Mouse (Mus musculus): Measurements from ENCODE around the gene Zfp503. TPM values are rescaled to one million over a fixed set of nuclear protein-coding genes. Genes with fewer than 3 reads are reported as not detected.

Gene Zfp503
- polyA plus RNA-seq, 1 experiment from 2014 or later, result 41.4 TPM

DNA sequence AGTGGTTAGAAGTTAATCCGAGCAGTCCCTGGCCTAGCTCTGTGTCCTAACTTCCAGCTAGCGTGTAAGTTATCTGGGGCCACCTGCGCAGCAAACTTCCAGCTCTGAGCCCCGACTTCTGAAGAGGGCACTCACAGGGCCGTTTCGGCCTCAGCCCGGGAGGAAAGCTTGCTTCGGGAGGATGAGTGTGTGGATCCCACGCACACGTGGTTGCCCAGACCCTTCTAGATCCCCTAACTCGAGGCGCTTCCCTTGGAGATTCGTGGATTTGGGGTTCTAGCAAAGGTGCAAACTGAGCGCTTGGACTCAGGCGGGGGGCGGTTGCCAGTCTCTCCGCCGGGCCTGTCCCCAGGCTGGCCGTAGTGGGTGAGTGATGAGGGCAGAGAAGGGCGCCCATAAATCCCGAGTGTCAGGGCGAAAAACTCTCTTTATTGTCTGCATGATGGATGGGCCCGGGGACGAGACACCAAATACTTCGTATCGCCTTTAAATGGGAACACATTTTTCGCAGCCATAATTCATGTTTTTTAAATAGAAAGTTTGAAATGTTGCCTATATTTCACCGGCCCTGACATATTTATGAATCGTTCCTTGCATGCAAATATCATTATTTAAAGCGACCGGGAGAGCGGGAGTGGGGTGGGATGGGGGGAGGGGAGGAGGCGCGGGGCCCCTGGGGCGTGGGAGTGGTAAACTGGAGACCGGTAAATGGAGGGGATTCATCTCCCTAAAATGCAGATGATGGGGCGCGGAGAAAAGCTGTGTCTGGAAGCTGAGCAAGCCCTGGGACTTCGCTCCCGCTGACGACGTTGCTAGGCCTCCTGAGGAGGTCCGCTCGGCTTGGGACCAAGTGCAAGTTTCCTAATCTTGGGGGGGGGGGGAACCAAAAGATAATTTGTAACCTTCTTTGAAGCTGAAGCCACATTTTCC, 4.9 kb upstream of the Zfp503 start:
- Histone ChIP-seq H3K4me1 (replicated peaks; ENCODE audit: insufficient read depth, low read length) (peaks cover 12% of the 10 kb centered on the region; the same call in 1 of the 2 replicates), H3K4me3 (replicated peaks; ENCODE audit: low read depth, low read length) (peak overlapping the region; percentile 80), H3K9ac (ENCODE audit: low read depth, low read length) (peak overlapping the region; percentile 69), H3K27ac (peak overlapping the region; percentile 89), H3K36me3 (ENCODE audit: insufficient read depth, low read length) (no peaks in the 10 kb centered on the region), H3K4me2 (ENCODE audit: low read length) (peak overlapping the region; percentile 94), H3K9me3 (replicated peaks; ENCODE audit: low read length) (no peaks in the 10 kb centered on the region), H3K27me3 (ENCODE audit: insufficient read depth, low read length) (no peaks in the 10 kb centered on the region)
- DNase-seq (ENCODE audit: low spot score) (peak; percentile 81), ATAC-seq (replicated peaks; ENCODE audit: low FRiP score, low read depth) (no peak)
- no peak for TF ChIP-seq CTCF (IDR thresholded peaks at IDR 0.05; ENCODE audit: low read depth)
- 4% methylated on average over 44 of the region's 44 CpGs for WGBS

DNA sequence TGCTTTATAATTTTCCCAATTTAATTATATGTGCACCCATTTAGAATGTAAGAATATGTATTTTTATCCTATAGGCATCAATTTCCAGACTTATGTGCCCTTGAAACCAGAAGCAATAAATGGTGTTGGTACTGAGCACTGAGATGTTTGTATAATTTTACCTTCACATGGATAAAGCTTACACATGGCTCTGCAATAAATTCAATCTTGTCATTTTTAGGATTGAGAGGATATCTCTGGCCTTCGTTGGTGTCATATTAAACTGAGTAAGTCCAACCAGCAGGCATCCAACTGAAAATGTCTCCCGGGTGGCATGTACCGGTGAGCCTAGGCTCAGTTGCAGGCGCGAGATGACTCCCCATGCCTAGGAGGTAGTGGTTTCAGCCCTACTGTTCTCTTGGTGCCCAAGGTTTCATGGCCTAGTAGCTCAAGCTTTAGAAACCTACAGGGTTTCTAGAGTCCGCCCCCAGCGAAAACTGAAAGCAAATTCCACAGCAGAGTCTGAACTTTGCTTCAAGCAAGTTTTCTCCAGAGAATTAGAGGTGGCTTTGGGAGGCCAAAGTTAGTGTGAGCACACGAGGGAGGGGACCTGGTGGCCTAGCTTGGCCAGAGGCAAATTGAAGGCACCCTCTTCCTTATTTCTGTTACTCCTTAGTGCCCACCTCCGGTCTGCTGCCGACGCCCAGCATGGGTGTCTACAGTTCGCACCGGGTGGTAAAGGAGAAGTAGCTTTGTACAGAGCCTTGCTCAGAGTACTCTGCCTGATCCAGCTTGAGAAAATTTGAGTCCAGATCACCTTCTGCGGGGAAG, 4.1 kb upstream of the Zfp503 start:
- no peak for ATAC-seq (replicated peaks; ENCODE audit: low FRiP score, low read depth)
- 33% methylated on average over 14 of the region's 14 CpGs for WGBS
- DNase-seq (ENCODE audit: low spot score), result peak; percentile 67
- Histone ChIP-seq H3K4me3 (replicated peaks; ENCODE audit: low read depth, low read length) (peak overlapping the region; percentile 80), H3K9me3 (replicated peaks; ENCODE audit: low read length) (no peaks in the 10 kb centered on the region), H3K4me2 (ENCODE audit: low read length) (peak overlapping the region; percentile 94), H3K27ac (peak overlapping the region; percentile 85), H3K36me3 (ENCODE audit: insufficient read depth, low read length) (no peaks in the 10 kb centered on the region), H3K27me3 (ENCODE audit: insufficient read depth, low read length) (no peaks in the 10 kb centered on the region), H3K9ac (ENCODE audit: low read depth, low read length) (peak overlapping the region; percentile 69), H3K4me1 (replicated peaks; ENCODE audit: insufficient read depth, low read length) (peaks cover 12% of the 10 kb centered on the region; the same call in 1 of the 2 replicates)
- no peak for TF ChIP-seq CTCF (IDR thresholded peaks at IDR 0.05; ENCODE audit: low read depth)

DNA sequence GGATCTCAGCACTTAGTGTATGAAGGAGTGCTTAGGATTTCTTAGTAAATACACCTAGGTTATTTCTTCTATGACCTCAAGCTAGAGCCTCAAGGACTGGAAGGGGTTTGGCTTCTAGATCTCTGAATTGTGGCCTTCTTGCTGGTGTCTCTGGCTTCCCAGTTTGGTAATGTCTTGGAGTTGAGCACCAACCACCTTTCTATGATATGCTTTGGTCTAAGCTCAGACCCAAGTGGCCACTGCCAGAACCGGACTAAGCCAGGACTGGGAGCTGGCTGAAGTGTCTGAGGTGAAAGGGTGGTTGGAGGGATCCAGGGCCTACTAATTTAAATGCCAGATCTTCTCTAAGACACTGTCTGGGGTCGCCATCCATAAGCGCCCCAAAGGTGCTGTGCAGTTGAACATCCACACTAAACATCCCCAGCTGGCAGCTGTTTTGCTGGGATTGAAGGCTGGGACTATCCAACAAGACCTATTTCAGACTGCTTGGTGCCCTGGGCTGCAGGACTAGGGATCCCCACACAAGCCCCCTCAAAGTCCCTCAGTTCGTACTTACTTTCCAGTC, 3.0 kb upstream of the Zfp503 start:
- Histone ChIP-seq H3K9me3 (replicated peaks; ENCODE audit: low read length) (no peaks in the 10 kb centered on the region), H3K4me3 (replicated peaks; ENCODE audit: low read depth, low read length) (peak overlapping the region; percentile 67), H3K27me3 (ENCODE audit: insufficient read depth, low read length) (no peaks in the 10 kb centered on the region), H3K4me1 (replicated peaks; ENCODE audit: insufficient read depth, low read length) (peaks cover 12% of the 10 kb centered on the region; the same call in 1 of the 2 replicates), H3K4me2 (ENCODE audit: low read length) (peak overlapping the region; percentile 65), H3K36me3 (ENCODE audit: insufficient read depth, low read length) (no peaks in the 10 kb centered on the region), H3K27ac (peak overlapping the region; percentile 99), H3K9ac (ENCODE audit: low read depth, low read length) (peak overlapping the region; percentile 80)
- ATAC-seq (replicated peaks; ENCODE audit: low FRiP score, low read depth) (no peak), DNase-seq (ENCODE audit: low spot score) (no peak)
- WGBS, result 69% methylated on average over 4 of the region's 4 CpGs
- no peak for TF ChIP-seq CTCF (IDR thresholded peaks at IDR 0.05; ENCODE audit: low read depth)

DNA sequence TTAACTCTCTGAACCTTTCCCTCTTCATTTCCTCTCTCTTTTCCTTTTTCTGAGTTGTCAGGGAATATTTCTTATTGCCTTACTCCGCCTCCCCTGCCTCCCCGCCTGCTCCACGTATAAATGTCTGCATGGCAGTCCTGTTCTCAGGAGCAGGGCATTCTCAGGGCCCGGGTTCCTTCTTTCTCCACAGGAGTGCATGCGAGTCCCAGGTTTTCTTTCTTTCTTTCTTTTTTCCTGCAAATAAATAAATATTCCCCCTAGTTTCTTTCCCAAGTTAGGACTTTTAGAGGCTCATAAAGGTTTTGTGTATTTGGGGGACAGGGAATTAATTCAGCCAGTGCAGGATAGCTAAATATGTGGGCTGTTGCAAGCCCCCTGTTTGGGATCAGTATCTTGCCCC, 2.5 kb upstream of the Zfp503 start:
- no peak for ATAC-seq (replicated peaks; ENCODE audit: low FRiP score, low read depth)
- WGBS, result 32% methylated on average over 5 of the region's 5 CpGs
- H3K27ac ChIP-seq, result peak overlapping the region; percentile 99
- DNase-seq (ENCODE audit: low spot score), result peak; percentile 47
- H3K4me2 ChIP-seq (ENCODE audit: low read length), result peak overlapping the region; percentile 65
- H3K9ac ChIP-seq (ENCODE audit: low read depth, low read length), result peak overlapping the region; percentile 80
- H3K27me3 ChIP-seq (ENCODE audit: insufficient read depth, low read length), result no peaks in the 10 kb centered on the region
- no peak for TF ChIP-seq CTCF (IDR thresholded peaks at IDR 0.05; ENCODE audit: low read depth)
- H3K36me3 ChIP-seq (ENCODE audit: insufficient read depth, low read length), result no peaks in the 10 kb centered on the region
- no peaks in the 10 kb centered on the region for H3K9me3 ChIP-seq (replicated peaks; ENCODE audit: low read length)
- H3K4me1 ChIP-seq (replicated peaks; ENCODE audit: insufficient read depth, low read length), result peaks cover 12% of the 10 kb centered on the region; the same call in 1 of the 2 replicates
- peak overlapping the region; percentile 67 for H3K4me3 ChIP-seq (replicated peaks; ENCODE audit: low read depth, low read length)

DNA sequence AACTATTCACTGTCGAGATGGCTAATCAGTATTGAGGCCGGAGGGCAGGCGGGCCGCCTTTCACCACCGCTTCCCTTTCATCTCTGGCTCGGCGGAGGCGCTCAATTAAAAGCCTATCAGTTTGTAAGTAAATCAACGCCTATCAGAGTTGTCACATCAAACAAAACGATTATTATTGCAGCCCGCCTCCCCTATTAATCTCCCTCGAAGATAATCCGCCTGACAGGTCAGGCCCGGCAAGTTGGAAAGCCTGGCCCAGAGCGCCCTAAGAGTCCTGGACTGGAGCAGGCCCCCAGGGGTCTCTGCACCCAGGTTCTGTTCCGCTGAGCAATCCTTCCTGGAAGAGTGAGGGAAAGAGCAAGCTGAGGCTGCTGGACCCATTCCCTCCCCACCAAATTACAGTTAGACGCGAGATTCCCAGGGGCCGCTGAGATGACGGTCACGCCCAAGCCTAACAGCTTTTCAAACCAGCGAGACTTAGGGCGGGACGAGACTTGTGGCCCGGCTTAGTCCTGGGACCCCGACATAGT, 1.9 kb upstream of the Zfp503 start:
- Histone ChIP-seq H3K9me3 (replicated peaks; ENCODE audit: low read length) (no peaks in the 10 kb centered on the region), H3K27me3 (ENCODE audit: insufficient read depth, low read length) (no peaks in the 10 kb centered on the region), H3K4me2 (ENCODE audit: low read length) (peak overlapping the region; percentile 65), H3K4me3 (replicated peaks; ENCODE audit: low read depth, low read length) (peak overlapping the region; percentile 67), H3K36me3 (ENCODE audit: insufficient read depth, low read length) (no peaks in the 10 kb centered on the region), H3K4me1 (replicated peaks; ENCODE audit: insufficient read depth, low read length) (peaks cover 12% of the 10 kb centered on the region; the same call in 1 of the 2 replicates), H3K9ac (ENCODE audit: low read depth, low read length) (peak overlapping the region; percentile 80), H3K27ac (peak overlapping the region; percentile 99)
- TF ChIP-seq CTCF (IDR thresholded peaks at IDR 0.05; ENCODE audit: low read depth), result no peak; the same call in 1 of the 2 replicates
- DNase-seq (ENCODE audit: low spot score) (peak; percentile 88), ATAC-seq (replicated peaks; ENCODE audit: low FRiP score, low read depth) (no peak)
- 6% methylated on average over 26 of the region's 26 CpGs for WGBS

Data from kidney, postnatal 0 days (tissue).